Mouse (Mus musculus): ENCODE measurements around the gene Tmem52b. TPM values are rescaled to one million over a fixed set of nuclear protein-coding genes. Genes with fewer than 3 reads are reported as not detected.
A peak's percentile ranks its signal among the peaks of the same experiment; 100 is the strongest.

Gene Tmem52b
- total RNA-seq, 4 experiments from 2014 or later: not detected

DNA sequence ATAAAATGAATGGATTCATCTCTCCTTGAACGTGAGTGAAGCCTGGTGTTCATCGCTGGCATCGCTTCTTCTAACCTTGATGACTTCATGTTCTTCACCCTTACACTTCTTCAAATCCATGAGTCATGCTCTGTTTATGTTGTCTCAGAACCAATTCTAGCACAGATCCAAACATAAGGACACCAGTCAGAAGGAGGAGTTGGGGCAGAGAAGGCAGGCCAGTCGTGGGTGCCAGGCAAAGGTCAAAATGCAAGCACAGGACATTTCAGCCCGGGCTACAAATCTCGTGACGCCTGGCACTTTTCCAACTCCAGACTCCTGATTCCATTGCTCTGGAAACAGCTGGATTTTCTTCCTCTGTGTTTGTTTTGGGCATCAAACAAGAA is 20.2 kb downstream of the Tmem52b start:
- peak; percentile 79 for DNase-seq

DNA sequence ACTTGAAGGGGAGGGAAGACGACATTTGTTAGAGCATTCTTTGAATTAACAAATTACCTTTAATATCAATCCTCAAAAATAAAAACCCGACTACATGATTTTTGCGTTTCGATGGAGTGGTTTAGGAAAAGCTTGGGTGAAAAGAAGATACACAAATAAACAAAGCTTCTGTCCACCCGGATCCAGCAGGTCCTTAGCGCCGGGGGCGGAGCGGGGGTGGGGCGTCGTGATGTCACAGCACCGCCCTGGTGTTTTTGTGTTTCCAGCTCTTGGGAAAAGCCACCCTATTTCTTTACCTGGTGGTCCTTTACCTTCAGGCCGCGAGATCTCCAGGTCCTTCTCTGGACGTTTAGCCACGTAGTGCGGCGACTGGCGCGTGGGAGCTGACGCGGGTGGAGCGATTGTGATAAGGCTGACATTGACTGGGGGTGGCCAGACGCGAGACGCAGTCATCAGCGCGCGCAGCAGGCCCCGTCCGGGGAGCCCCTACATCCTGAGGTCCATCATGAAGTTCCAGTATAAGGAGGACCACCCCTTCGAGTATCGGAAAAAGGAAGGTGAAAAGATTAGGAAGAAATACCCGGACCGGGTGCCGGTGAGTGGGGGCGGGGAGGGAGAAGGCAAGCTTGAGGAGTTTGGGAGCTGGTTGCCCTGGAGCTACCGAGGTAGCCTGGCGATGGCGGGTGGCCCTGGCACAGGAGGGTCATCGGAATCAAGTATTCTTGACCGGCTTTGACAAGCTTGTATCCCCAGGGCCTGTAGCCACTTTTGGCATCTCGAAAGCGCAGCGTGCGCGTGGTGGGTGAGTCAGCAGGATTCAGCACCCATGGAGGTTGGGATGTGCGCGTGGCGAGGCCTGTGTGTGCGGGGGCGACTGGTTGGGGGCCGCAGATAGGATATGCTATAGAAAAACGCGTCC is 20.8 kb downstream of the Tmem52b start, which contains the start of gene Gabarapl1:
Gene Gabarapl1, plus strand, starts transcription at position 219 of the 919 bp plus-strand sequence.
- DNase-seq: peak; percentile 82

DNA sequence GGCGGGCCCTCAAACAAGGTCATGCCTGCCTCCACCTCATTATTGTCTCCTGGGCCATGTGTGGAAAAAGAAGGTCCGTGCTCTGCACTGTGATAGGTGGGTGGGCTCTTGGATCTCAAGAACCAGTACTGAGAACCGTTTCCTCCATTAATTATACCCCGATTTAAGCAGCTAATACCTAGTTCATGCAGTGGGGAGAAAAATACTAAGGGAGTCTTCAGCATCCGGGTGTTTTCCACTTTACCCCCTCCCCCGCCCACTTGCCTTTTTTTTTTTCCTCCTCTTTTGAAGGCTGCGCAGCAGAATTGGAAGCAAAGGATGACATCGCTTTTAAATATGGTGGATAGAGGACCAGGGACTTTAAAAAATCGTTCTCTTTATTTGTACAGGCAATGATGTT is 21.7 kb downstream of the Tmem52b start:
- no peak for DNase-seq

DNA sequence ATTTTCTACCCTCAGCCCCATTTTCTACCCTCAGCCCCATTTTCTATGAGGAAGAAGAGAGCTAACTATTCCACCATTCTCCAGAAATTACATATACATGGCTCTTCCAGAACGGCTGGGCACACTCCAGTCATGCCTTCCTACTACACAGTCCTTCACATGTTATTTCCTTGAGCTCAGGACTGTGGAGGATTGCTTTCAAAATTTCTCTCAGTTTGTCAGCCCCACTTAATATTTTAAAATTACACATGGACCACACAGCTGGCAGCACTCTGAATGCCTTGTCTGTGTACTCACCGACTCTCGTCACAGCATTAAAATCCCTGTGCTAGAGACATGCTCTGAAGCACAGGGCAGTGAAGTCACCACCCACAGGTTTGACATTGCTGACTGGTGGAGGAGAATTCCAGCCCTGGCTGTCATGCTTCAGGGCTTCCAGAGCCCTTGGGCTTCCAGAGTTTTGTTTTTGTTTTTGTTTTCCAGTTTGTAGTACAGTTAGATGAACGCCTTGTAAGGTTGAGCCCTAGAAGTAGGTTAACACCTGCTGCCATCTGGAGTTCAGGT is 22.4 kb downstream of the Tmem52b start:
- DNase-seq: no peak

DNA sequence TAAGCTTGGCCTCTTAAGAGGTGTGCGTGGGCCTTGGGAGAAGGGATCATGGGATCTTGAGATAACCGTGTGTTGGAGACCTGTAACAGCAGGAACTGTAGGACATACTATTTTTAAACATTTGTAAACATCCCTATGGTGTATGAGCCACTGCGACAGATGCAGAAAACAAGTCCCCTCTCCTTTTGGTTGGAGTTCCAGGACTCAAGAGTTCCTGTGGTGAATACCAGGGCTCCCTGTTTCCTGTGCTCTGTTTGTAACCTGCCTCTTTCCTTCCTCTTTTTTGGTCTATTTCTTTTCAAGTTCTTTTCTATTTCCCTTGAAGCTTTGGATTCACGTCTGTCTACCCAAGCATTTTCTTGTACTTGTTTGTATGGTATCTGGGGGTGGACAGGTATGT is 23.4 kb downstream of the Tmem52b start:
- DNase-seq: no peak

DNA sequence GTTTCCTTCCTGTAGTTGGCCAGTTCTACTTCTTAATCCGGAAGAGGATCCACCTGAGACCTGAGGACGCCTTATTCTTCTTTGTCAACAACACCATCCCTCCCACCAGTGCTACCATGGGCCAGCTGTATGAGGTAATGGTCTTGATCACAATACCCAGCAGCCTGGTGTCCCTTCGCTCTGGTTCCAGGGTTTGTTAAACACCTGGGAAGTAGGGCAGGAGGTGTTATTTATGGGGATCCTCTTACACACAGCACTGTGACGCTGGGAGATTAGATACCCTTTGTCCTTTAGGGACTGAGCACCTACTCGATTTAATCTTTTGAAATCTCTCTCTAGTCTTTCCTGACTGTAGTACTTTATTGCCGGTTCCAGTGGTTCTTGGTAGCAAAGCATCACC is 26.2 kb downstream of the Tmem52b start:
- DNase-seq: no peak

DNA sequence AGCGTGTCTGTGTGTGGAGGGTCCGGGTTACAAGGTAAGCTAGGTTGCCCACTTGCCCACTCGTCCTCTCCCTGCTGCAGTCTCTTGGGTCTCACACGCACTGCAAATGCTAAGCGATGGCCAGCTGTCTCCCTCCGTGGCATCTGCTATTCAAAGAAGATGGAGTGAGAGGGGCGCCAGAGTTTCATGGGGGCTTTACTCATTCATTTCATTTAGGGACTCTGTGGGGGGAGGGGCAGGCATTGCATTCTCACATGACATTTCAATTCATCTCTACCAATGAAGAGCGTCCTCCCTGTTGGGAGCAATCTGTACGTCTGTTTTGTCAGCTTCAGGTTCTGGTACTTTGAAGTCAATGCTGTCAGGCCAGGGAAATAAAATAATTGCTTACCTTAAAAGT is 29.6 kb downstream of the Tmem52b start:
- DNase-seq: no peak

DNA sequence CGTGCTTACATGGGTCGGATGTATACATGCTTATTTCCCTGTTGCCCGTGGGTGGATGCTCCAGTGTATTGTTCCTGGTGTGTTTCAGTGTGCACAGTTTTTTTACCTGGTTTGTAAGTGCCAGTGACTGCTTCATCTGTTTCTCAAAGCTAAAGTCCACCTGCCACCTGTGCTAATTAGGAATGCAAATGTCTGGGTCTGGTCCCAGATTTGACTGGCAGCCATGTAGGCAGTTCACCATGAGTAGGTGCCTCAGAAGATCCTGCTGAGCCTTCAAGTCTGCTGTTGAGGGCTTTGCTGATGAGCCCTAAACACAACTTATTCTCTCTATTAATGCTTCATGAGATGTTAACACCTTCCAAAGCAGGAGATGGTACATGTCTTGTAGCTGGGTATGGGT is 30.2 kb downstream of the Tmem52b start:
- no peak for DNase-seq

DNA sequence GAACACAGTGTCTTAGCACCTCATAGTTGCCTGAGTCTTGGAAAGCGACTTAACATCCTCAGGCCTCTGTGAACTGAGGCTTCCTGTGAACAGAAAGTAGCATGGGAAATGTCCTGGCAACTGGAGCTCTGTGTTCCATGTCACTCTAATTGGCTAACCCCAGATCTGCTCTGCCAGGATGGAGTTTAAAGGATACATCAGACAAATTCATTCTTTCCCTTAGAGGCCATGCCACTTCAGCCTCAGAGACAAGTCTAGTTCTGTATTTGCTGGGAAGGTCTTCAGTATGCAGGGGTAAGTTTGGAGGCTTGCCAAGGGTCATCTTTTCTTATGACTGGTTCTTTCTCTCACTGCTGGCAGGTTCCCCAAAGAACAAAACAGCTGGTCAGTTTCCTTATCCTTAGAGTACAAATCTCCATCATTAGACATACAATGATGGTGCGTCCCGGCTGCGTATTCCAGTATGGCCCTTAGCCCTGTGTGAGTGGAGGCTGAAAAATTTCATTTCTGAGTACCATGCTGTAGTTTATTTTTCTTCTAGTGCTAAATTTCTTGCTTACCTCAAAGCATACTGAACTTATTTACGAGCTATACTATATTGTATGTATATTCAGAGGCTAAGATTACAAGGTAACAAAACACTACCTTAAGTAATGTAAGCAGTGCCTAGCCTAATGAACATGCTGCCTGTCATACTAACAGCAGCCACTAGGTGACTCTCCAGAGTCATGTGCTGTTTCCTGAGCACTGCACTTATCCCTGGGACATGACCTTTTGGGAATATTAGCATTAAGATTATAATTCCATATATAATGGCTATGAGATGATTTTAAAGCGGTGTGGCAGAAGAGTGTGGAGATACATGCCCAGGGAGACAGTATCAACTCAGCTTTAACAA is 31.6 kb downstream of the Tmem52b start:
- DNase-seq: no peak

DNA sequence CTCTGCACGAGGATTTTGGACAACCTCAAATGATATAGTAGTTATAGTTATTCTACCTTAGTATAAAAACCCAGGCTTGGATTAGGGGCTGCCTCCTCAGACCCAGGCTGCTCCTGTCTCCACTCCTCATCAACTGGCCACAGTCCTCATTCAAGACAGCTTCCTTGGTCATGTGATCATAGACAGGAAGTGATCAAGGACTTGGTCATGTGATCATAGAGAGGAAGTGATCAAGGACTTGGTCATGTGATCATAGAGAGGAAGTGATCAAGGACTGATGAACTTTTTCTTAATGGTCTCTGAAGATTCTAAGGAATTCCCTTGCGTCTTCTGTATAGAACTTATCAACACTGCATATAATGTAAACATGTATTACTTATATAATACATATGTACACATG is 34.9 kb downstream of the Tmem52b start:
- DNase-seq: no peak

DNA sequence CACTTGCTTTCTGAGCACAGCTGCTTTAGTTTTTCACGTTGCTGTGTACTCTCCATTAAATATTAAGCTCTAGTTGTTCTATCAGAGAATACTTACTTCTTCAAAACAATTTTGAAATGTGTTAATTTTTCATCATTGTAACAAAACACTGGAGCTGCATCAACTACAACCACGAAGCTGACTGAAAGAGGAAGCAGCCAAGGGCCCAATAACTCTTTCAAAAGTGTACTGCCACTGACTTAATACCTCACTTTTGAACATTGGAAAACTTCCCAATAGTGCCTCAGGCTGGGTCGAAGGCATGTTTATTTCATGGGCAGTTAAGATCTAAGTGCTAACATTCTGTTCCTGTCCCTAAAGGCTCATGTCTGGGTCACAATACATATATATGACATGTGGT is 35.7 kb downstream of the Tmem52b start:
- DNase-seq: no peak

DNA sequence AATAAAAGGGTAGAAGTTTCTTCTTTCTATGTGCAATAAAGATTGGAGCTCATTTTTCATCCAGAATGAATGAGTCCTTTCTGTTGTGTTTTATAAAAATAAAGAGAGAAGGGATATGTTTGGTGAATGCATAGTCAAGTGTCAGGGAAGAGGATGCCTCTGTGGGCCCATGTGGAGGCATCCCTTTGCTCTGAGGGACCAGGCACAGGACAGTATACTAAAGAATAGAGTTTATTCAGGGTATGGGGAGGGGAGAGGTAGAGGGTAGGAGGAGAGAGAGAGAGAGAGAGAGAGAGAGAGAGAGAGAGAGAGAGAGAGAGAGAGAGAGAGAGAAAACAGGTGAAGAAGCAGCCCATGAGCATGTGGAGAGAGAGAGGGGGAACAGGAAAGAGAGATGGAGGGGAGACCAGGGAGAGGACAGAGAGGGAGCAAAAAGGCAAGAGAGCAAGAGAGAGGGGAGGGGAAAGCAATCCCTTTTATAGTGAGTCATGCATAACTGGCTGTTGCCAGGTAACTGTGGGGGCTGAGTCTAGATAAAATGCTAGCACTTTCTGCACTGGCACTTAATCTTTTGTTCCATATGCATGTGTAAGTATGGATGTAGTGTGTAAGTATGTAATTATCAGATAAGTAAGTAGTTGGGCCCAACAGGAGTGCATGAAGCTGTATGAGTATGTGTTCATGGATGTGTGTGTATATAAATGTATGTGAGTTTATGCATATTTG is 45.1 kb downstream of the Tmem52b start:
- no peak for DNase-seq

DNA sequence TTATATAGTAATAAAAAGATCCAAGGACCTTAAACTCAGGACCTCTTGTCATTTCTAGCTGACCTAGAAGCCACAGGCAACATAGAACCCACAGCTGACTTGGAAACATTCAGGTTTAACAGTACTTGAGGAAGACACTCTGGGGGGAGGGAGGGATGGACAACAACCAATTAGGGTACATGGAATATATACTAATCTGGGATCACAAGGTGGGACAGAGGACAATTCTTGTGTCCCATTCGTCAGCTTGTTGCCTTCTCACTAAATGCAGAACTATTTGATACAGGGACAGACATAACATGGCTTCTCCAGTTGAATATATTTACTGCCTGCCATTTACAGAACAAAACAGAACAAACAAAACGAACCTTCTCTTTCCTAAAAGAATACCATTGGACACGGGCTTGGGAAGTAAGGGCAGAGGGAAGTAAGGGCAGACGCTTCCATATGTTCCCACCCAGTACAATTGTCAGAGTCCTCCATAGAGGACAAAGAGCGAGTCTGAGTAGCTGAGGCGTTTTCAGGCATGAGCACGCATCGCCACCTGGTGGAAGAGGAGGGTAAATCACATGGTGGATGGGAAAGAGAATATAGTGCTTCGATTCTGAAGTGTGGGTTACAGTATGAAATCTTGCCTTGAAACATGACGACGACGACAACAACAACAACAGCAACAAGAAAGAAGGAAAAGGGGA is 46.7 kb downstream of the Tmem52b start:
- DNase-seq: no peak

DNA sequence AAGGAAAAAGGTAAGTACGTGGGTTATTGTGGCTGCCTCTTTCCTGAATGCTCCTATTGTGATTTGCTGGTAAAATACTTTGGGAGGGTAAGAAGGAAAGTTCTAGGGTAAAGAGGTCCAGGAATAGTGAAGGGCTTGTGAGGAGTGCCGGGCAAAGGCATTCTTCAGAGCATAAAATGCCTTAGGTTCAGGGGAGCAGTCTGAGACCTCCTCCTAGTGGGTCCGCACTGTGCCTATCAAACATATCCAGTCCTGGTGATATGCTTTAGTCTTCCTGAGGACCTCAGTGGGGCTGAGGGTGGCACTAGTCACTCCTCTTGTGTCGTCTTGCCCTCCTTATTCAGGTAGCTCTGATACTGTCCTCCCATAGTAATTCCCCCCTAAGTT is 47.3 kb downstream of the Tmem52b start:
- DNase-seq: no peak

DNA sequence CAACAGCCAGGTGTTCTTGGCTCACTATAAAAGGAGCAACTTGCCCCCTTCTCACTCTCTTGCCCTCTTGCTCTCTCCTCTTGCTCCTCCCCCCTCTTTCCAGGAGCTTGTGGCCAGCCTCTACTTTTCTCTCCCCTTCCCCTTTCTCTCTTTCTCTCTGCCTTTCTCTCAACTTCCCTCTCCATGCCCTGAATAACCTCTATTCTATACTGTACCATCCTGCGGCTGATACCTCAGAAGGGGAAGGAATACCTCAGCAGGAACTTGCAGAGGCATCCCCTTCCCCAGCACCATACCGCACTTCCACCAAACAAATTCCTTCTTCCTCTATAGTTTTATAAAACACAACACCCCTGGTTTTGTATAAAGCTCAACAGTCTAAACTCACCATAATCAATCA is 52.9 kb downstream of the Tmem52b start:
- DNase-seq: no peak

Other genes with a start within 250 kb of the Tmem52b start
- under 1 TPM in 3 of 4 experiments, not detected in 1; 0.21 to 0.38 (median 0.27) TPM for gene Cd69, start 237.1 kb upstream of the Tmem52b start, total RNA-seq (2022)
- gene 4922502D21Rik, start 180.8 kb upstream of the Tmem52b start, total RNA-seq (2022): not detected
- 1 to 10 TPM in 3 of 4 experiments, under 1 TPM in 1; 0.55 to 5.7 (median 2.9) TPM for gene Clec12a, start 169.9 kb upstream of the Tmem52b start, total RNA-seq (2022)
- under 1 TPM in 2 of 4 experiments, not detected in 2; 0.52 to 0.70 TPM for gene Clec12b, start 126.7 kb upstream of the Tmem52b start, total RNA-seq (2022)
- gene Clec1b, start 115.3 kb upstream of the Tmem52b start, total RNA-seq (2022): 1 to 10 TPM; 1.3 to 2.6 (median 2.2) TPM
- gene Clec9a, start 103.7 kb upstream of the Tmem52b start, total RNA-seq (2022): 1 to 10 TPM in 2 of 4 experiments, under 1 TPM in 2; 0.24 to 2.7 (median 1.2) TPM
- gene Clec1a, start 60.6 kb upstream of the Tmem52b start, total RNA-seq (2022): 1 to 10 TPM; 4.9 to 9.2 (median 7.6) TPM
- under 1 TPM in 3 of 4 experiments, not detected in 1; 0.23 to 0.27 (median 0.24) TPM for gene Olr1, start 5.4 kb upstream of the Tmem52b start, total RNA-seq (2022)
- 100 to 1,000 TPM; 264 to 374 (median 322) TPM for gene Gabarapl1, start 20.6 kb downstream of the Tmem52b start, total RNA-seq (2022)
- under 1 TPM in 2 of 4 experiments, not detected in 2; 0.22 to 0.44 TPM for gene Klre1, start 65.3 kb downstream of the Tmem52b start, total RNA-seq (2022)
- under 1 TPM in 3 of 4 experiments, not detected in 1; 0.46 to 0.68 (median 0.67) TPM for gene Klrd1, start 79.2 kb downstream of the Tmem52b start, total RNA-seq (2022)
- 1 to 10 TPM in 2 of 4 experiments, under 1 TPM in 2; 0.31 to 1.6 (median 1.0) TPM for gene Klrk1, start 111.3 kb downstream of the Tmem52b start, total RNA-seq (2022)
- not detected for gene Klrc3, start 130.8 kb downstream of the Tmem52b start, total RNA-seq (2022)
- gene Klrc2, start 148.1 kb downstream of the Tmem52b start, total RNA-seq (2022): under 1 TPM in 1 of 4 experiments, not detected in 3; 0.31 TPM
- under 1 TPM; 0.14 to 0.49 (median 0.25) TPM for gene Klrc1, start 166.4 kb downstream of the Tmem52b start, total RNA-seq (2022)
- not detected for gene Klri1, start 204.6 kb downstream of the Tmem52b start, total RNA-seq (2022)
- under 1 TPM; 0.08 to 0.24 (median 0.16) TPM for gene Klri2, start 227.9 kb downstream of the Tmem52b start, total RNA-seq (2022)

All from adrenal gland, adult 8-10 months (tissue).